Mouse (Mus musculus): ENCODE results near the gene Ctsr. TPM values are rescaled to one million over a fixed set of nuclear protein-coding genes. Genes with fewer than 3 reads are reported as not detected.
"Not testable (repeated sequence)": the region's sequence is repeated elsewhere in the genome, so short reads cannot be mapped to it uniquely, and the experiment has no call there.

Ctsr gene
- not detected for total RNA-seq (2021)
- long read RNA-seq, experiment 1 = 0 reads
- long read RNA-seq, experiment 2 = 0 reads

GRCm38 (mm10) chr13:61164156-61164555, at the start of gene Ctsr:
TSS of gene Ctsr (minus strand) at chr13:61164256.
- DNase-seq (ENCODE audit: low spot score in 2 of 2) = no peak

DNA sequence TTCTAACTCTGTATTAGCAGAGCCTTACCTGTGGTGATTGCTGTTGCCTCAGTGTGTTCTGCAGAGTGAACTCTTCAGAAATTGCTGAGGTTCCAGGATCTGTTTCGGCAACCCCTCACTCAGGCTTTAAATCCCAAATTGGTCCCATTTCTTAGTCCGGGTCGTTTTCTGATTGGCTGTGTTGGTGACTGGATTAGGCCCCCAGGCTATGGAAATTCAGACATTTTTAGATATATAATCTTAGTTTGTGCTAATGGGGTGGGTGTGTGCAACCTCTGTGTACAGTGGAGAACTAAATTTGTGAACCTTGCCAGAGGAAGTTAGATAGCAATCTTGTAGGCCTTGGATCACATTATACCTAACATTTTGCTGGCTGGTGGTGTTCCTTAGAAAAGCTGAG, 39.3 kb upstream of the Ctsr start, which contains the start of gene Cts6:
TSS of gene Cts6 (minus strand) at position 101 of the 400 bp plus-strand sequence.
- DNase-seq (ENCODE audit: low spot score in 2 of 2) = no peak

- not testable (repeated sequence) for DNase-seq (ENCODE audit: low spot score in 2 of 2)
These were observed 21.3 kb upstream of the Ctsr start for GRCm38 (mm10) chr13:61185151-61185933.

GRCm38 (mm10) chr13:61164622-61165021, 566 bp upstream of the Ctsr start:
- DNase-seq (ENCODE audit: low spot score in 2 of 2) = no peak

Other genes starting within 250 kb of the Ctsr start
- gene Gm49393, start 228.7 kb downstream of the Ctsr start, total RNA-seq (2021) = not detected
- under 1 TPM; 0.49 to 0.66 TPM for gene Gm49391, start 227.7 kb downstream of the Ctsr start, total RNA-seq (2021)
- gene Ctla2a, start 227.6 kb downstream of the Ctsr start, total RNA-seq (2021) = 10 to 100 TPM; 15.6 to 17.2 TPM
- gene Tpbpa, start 222.3 kb downstream of the Ctsr start, total RNA-seq (2021) = not detected
- not detected for gene Ctsj, start 158.3 kb downstream of the Ctsr start, total RNA-seq (2021)
- gene Ctsq, start 123.6 kb downstream of the Ctsr start, total RNA-seq (2021) = not detected
- gene Cts6, start 39.2 kb upstream of the Ctsr start, total RNA-seq (2021) = not detected
- not detected for gene Cts8, start 91.1 kb upstream of the Ctsr start, total RNA-seq (2021)
- gene Gm49398, start 124.6 kb upstream of the Ctsr start, total RNA-seq (2021) = not detected
- not detected for gene Cts7, start 193.9 kb upstream of the Ctsr start, total RNA-seq (2021)